Mouse (Mus musculus) layer of hippocampus, adult 8-10 months (tissue): ENCODE results near the gene Slc34a1. TPM values are rescaled to one million over a fixed set of nuclear protein-coding genes. Genes with fewer than 3 reads are reported as not detected.
"Not testable (repeated sequence)": the region's sequence is repeated elsewhere in the genome, so short reads cannot be mapped to it uniquely, and the experiment has no call there.

Experiments
- DNase-seq, 2 experiments: peaks; one replicate each; pipeline ENCODE4 v3.0.0; 2022; ENCODE audit warnings: low spot score in 2 of 2
- total RNA-seq, 4 experiments: library from RNA; stranded (reverse); gene quantifications; 2 replicates each; pipeline ENCODE4 v1.2.4; 2022

The Slc34a1 gene
- total RNA-seq, 4 experiments from 2014 or later: not detected

DNA sequence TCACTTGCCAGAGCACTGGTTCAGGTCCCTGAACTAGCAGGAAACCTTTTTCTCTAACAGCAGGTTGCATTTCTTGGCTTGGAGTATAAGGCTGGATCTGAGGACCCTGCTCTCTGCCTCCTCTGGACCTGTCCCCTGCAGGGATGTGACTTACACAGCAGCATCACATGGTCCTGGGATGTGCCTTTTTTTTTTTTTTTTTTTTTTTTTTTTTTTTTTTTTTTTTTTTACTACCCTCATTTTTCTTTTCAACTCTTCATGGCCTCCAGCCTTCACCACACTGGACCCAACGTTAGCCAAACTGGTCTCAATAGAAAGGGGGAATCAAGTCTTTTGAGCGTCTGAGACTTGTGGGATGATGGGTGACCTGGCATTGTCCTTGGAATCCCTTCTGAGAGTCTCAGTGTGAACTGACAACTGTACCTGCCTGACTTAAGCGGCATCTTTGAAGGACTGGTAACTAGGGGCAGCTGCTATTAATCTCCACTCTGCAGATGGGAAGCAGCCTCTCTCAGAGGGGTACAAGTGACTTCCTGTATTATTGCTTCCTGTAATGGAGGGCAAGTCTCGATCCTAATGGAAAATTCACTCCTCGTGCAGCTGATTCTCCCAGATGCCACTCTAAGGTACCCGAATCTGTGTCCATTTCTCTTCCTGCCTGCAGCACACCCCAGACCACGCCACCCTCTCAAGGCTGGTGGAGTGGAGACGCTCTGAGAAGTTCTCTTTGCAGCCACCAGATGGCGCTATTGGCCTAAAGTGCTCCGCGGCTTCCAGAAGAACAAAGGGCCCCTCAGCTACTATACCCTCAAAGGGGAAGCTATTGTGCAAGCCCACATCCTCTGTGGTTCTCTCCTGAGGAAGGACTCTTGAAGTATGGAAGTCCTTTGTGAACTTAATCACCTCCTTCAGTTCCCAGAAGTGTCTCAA is 7.1 kb downstream of the Slc34a1 start:
- DNase-seq: peak; percentile 60 to 75

DNA sequence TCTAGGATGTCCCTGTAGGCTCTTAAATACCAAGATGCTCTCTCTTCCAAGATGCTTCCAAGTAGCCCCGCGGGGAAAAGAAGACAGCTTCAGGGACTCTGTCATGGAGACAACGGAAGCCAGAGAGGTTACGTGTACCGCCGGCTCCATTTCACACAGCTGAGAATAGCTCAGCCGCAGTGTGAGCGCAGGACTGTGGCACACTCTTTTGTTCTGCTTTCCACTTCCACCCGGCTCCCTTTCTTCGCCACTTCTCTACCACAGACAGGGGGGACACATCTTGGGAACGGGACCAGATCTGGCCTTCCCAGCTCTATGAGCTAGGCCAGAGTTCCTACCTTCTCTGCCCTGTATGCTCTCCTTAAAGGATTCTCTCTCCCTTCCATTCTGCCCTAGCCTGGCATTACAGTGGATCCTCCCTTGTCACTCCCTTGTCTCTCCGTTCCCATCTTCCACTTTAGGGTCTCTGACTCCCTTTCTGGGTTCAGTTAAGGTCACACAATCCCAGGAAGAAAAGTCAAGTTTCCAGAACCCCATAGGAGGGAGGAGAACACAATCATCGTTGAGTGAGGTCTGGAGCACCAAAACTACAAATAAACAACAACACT is 7.9 kb downstream of the Slc34a1 start:
- no peak for DNase-seq

GRCm38 (mm10) chr13:55407341-55407740 is 9.4 kb downstream of the Slc34a1 start:
- DNase-seq: no peak

GRCm38 (mm10) chr13:55408546-55409120 is 10.6 kb downstream of the Slc34a1 start:
- no peak for DNase-seq

DNA sequence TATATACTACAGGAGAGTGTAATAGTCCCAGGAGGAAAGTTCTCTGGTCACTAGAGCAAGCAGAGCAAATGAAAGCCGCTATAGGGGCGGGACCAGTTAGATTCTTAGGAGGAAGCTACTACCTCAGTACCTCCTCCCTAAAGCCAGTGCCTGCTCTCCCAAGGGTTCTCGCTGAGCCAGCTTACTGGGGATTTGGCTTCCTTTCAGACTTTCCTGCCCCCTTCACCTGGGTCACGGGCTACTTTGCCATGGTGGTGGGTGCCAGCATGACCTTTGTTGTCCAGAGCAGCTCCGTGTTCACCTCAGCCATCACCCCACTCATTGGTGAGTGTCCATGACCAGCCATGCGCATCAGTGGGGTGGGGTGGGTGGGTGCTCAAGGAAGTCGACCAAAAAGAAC is 13.8 kb downstream of the Slc34a1 start:
- DNase-seq: no peak

- DNase-seq: no peak
These were observed 14.8 kb downstream of the Slc34a1 start for GRCm38 (mm10) chr13:55412643-55413307.

- no peak for DNase-seq
These were observed 15.3 kb downstream of the Slc34a1 start for GRCm38 (mm10) chr13:55413333-55413732.

DNA sequence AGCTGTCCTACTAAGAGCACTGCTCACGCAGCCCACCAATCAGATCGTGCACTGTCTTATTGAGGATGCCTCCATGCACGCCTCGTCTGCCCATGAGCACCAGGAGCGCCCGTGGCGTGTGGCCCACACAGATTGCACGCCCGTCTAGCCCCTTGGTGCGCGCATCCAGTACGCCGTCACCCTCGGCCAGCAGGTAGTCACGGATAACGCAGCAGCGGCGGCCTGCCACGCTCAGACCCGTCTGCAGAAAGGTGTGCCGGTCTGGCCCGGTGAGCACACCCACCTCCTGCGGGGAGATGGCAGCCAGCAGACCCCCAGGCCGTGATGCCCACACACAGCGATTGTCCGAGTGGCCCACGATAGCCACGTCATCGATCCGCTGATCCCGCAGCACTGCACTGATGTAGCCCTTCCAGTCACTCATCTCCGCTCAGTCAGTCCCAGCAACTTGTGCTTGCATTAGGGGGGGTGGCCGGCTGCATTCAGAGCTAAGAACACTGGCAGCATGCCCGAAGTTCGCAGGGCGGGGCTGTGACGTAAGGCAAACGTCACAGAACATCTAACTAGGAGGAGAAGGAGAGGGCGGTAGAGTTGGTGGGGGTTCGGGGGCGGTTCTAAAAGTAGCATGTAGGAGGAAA is 16.9 kb downstream of the Slc34a1 start, which contains the start of gene Pfn3:
Gene Pfn3, minus strand, starts transcription at position 490 of the 638 bp plus-strand sequence.
- peak; percentile 68 to 72 for DNase-seq

- DNase-seq: peak; percentile 66 to 82
These were observed 20.0 kb downstream of the Slc34a1 start for GRCm38 (mm10) chr13:55418004-55418403.

- DNase-seq: no peak
These were observed 21.2 kb downstream of the Slc34a1 start for GRCm38 (mm10) chr13:55419142-55419541.

DNA sequence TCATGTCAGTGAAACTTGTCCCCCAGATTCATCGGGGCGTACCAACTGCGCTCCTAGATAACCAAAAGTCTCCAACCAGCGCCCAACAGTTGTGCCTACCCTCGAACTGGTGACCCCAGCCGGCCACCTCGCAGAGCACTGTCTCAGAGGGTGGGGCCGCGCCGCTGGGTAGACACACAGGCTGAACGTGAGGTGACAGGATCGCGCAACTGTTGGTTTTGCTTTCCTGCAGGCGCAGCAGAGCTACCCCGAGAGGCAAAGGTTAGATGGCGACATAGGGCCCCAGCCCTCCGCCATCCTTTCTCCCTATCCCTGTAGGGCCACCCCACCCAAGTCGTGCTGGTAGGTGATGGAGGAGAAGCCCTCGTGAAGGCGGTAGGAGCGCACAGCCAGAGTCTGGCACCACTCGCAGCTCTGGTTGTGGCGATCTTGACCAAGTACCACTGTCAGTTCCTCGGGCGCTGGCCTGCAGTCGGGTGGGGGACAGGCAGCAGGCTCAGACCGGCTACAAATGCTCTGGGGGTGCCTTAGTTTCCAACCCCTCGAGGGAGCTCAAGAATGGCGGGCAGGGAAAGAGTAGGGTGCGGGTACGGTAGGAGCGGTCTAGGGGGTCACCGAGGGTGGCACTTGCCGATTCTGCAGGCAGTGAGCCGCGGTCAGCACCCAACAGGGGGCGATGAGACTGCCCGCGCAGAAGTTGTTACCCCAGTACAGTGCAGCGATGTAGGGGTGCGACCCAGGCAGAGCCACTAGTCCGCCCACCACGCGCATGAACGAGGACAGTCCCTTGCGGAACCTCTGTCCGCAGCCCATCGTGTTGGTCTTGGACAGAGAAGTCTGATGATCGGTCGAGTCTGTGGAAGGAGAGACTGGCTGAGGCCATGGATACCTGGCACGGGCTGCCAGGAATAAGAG is 22.3 kb downstream of the Slc34a1 start:
- no peak for DNase-seq

GRCm38 (mm10) chr13:55420933-55421800 is 23.2 kb downstream of the Slc34a1 start:
- DNase-seq: peak in 1 of 2 experiments; percentile 72

DNA sequence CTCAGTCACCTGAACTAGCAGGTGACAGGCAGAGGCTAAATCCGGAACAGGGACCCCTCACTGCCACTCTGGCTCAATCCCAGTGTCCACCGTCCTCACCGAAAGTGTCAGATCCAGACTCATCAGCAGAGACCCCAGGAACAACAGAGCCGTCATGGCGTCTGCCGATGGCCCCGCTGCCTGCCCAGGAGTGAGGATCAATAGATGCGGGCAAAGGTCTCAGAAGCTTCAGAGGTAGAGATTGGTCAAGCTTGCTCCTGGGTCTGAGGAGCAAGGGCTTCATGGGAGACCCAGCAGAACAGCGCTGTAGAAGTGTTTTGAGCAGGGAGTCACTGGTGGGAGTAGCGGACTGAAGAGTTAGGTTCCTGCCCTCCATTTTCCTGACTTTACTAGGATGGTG is 28.6 kb downstream of the Slc34a1 start, which contains the start of gene F12:
Gene F12, minus strand, starts transcription at position 181 of the 400 bp plus-strand sequence.
- DNase-seq: no peak

GRCm38 (mm10) chr13:55429226-55429888 is 31.4 kb downstream of the Slc34a1 start:
- DNase-seq: no peak

DNA sequence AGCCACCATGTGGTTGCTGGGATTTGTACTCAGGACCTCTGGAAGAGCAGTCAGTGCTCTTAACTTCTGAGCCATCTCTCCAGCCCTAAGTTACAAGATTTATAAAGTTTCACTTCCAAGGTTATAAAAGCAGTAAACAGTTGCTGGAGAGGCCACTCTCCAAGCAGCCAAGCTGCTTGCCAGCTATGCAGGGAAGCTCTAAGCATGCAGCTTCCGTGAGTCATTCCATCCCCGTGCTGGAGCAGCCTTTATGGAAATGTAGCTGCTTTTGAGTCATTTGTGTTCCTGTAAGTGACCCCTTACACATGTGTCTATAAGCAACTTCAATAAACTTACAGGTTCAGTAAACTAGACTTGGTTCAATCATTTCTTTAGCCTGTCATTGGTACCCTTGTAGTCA is 32.6 kb downstream of the Slc34a1 start:
- DNase-seq: no peak

DNA sequence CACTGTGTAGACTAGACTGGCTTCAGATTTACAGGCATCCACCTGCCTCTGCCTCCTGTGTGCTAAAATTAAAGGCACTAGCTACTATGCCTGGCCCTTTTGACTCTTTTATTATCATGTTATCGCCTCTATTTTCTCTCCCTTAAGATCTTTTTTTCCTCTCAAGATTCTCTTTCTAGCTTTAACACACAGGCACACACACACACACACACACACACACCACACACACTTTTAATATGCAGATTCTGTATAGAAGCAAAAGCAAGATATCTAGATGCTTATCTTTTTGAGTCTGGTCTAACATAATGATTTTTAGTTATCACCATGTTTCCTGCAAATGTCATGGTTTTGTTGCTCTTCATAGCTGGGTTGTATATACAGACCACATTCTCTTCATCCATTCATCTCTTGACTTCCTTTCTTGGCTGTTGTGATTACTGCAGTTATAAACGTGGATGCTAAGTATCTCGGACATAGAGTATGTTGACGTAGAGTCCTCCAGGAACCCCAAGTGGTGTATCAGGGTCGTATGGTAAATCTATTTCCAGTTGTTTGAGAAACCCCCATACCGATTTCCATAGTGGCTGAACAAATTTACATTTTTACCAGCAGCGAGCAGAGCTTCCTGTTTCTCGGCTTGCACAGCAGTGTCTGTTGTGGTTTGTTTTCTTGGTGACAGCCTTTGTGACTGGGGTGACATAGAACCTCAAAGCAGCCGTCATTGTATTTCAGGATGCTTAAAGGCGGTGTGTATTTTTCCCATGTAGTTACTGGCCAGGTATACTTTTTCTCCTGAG is 34.1 kb downstream of the Slc34a1 start:
- no peak for DNase-seq

- DNase-seq: not testable (repeated sequence)
These were observed 39.2 kb downstream of the Slc34a1 start for GRCm38 (mm10) chr13:55437111-55437629.
